Mouse (Mus musculus): ENCODE results near the gene Rab3d. TPM values are rescaled to one million over a fixed set of nuclear protein-coding genes. Genes with fewer than 3 reads are reported as not detected.

The Rab3d gene
- polyA plus RNA-seq, 1 experiment from 2014 or later = 10.8 TPM

GRCm38 (mm10) chr9:21937711-21938175 is 19.8 kb upstream of the Rab3d start:
- no peaks in the 10 kb centered on the region for H3K9me3 ChIP-seq
- H3K9ac ChIP-seq (replicated peaks) = peak overlapping the region; percentile 85
- peak overlapping the region; percentile 88; the same call in 1 of the 2 replicates for H3K27ac ChIP-seq
- ATAC-seq = peak; percentile 9
- H3K4me3 ChIP-seq (replicated peaks) = peak overlapping the region; percentile 78
- peak overlapping the region; percentile 71 for H3K4me2 ChIP-seq (replicated peaks)
- no peaks in the 10 kb centered on the region; the same call in 1 of the 2 replicates for H3K27me3 ChIP-seq
- H3K4me1 ChIP-seq (replicated peaks) = peaks cover 22% of the 10 kb centered on the region
- peaks cover 27% of the 10 kb centered on the region for H3K36me3 ChIP-seq
- 75% methylated on average over 4 of the region's 4 CpGs for WGBS

DNA sequence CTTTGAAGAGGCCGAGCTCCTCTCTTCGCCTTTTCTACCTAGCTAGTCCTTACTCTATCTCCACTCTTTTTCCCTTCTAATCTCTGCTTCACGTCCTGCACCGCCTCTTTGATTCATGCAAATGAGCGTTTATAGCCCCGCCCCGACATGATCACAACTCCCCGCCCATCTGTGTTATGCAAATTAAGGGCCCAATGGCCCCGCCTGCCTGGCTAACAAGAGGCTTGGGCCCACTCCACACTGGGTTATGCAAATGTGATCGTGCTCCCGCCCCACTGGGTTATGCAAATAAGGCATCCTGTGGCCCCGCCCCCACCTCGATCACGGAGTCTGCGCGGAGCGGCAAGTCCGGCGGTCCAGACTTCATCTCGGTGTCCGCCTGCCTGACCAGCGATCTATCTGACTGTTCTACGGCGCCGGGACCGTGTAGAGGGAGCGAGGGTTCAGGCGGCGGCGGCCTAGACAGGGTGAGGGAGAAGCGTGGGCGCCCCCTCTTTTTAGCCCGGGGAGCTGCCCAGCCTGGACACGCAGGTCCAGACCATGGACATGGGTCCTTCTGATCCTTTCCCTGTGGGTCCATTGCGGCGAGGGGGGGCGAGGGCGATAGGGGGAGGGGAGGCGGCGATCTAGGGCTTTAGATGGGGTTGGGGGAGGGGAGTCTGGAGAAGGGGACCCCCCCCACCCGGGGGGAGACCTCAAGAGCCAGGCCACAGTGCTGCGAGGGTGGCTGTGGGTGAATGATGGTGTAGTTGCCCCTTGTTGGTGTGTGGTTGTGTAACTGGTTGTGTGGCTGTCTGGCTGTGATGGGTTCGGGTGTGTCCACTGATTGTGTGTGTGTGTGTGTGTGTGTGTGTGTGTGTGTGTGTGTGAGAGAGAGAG is 18.9 kb upstream of the Rab3d start, which contains the start of gene Plppr2:
Gene Plppr2 (plus strand): TSS at position 342 of the 879 bp plus-strand sequence.
- peaks cover 21% of the 10 kb centered on the region for H3K36me3 ChIP-seq
- peaks cover 22% of the 10 kb centered on the region for H3K4me1 ChIP-seq (replicated peaks)
- H3K9me3 ChIP-seq = no peaks in the 10 kb centered on the region
- H3K4me3 ChIP-seq (replicated peaks) = peak within 1 kb of the TSS; percentile 78
- under 1% methylated on average over 43 of the region's 43 CpGs for WGBS
- peak; percentile 93 for ATAC-seq
- peak within 1 kb of the TSS; percentile 85 for H3K9ac ChIP-seq (replicated peaks)
- peak within 1 kb of the TSS; percentile 71 for H3K4me2 ChIP-seq (replicated peaks)
- no peaks in the 10 kb centered on the region; the same call in 1 of the 2 replicates for H3K27me3 ChIP-seq
- H3K27ac ChIP-seq = peak within 1 kb of the TSS; percentile 88

DNA sequence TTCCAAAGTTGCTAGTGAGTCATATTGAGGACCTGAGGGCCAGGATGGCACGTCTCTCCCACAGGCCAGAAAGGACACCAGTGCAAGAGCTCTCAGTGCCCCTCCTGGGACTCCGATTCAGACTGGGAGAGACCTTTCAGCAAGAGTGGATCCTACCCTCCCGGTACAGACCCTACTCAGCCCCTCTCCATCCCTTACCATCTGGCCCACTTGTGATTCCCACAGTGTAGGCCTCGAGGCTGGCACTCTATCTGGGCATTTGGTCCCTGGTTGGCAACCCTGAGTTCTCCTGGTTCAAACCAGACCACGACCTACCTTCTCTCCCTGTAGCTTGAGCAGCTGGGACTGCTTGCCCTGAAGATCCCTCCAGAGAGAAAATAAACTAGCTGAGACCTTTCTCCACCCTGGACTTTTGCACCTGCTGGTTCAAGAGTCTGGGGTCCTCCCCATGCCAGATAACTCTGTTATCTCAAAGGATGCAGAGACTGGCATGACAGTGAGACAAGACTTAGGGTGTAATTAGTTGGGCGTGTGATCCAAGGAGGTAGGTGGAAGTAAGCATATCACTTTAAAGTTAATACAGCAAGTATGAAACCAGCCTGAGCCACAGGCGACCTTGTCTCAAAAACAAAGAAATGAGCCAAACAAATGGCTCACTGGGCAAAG is 17.6 kb upstream of the Rab3d start:
- Histone ChIP-seq H3K4me1 (replicated peaks) (peaks cover 22% of the 10 kb centered on the region), H3K27me3 (no peaks in the 10 kb centered on the region; the same call in 1 of the 2 replicates), H3K4me2 (replicated peaks) (peak overlapping the region; percentile 71; the same call in 1 of the 2 replicates), H3K4me3 (replicated peaks) (no peak overlapping the region), H3K9me3 (no peaks in the 10 kb centered on the region), H3K36me3 (peaks cover 10% of the 10 kb centered on the region), H3K27ac (no peak overlapping the region), H3K9ac (replicated peaks) (no peak overlapping the region)
- no peak for ATAC-seq
- 89% methylated on average over 7 of the region's 7 CpGs for WGBS

DNA sequence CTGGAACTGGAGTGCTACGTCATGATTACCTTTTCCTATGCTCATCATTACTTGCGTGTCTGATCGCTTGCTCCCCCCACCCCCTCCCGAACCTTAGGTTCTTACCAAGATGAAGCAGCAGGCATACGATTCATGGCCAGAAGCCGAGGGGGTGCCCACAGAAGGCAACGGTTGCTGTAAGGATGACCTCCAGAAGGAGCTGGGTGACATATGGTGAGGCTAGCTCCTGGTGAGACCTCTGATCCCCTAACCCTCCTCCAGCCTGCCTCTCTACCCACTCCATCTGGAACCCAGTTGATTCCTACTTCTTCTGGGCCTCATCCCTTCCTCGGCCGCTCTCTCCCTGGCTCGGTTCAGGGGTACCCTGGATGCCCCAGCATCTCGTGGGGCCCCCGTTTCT is 16.0 kb upstream of the Rab3d start:
- no peaks in the 10 kb centered on the region for H3K9me3 ChIP-seq
- H3K27ac ChIP-seq = no peak overlapping the region
- no peak overlapping the region for H3K9ac ChIP-seq (replicated peaks)
- H3K4me3 ChIP-seq (replicated peaks) = no peak overlapping the region
- H3K4me2 ChIP-seq (replicated peaks) = no peak overlapping the region
- no peak for ATAC-seq
- peaks cover 17% of the 10 kb centered on the region for H3K4me1 ChIP-seq (replicated peaks)
- H3K27me3 ChIP-seq = no peaks in the 10 kb centered on the region; the same call in 1 of the 2 replicates
- no peaks in the 10 kb centered on the region for H3K36me3 ChIP-seq
- WGBS = 87% methylated on average over 12 of the region's 12 CpGs

- Histone ChIP-seq H3K9me3 (no peaks in the 10 kb centered on the region), H3K27me3 (no peaks in the 10 kb centered on the region; the same call in 1 of the 2 replicates), H3K27ac (no peak overlapping the region), H3K36me3 (no peaks in the 10 kb centered on the region), H3K9ac (replicated peaks) (no peak overlapping the region), H3K4me1 (replicated peaks) (peaks cover 8% of the 10 kb centered on the region), H3K4me2 (replicated peaks) (no peak overlapping the region), H3K4me3 (replicated peaks) (no peak overlapping the region)
- ATAC-seq = no peak
- 59% methylated on average over 12 of the region's 12 CpGs for WGBS
Measured at GRCm38 (mm10) chr9:21932445-21933137, 14.6 kb upstream of the Rab3d start.

DNA sequence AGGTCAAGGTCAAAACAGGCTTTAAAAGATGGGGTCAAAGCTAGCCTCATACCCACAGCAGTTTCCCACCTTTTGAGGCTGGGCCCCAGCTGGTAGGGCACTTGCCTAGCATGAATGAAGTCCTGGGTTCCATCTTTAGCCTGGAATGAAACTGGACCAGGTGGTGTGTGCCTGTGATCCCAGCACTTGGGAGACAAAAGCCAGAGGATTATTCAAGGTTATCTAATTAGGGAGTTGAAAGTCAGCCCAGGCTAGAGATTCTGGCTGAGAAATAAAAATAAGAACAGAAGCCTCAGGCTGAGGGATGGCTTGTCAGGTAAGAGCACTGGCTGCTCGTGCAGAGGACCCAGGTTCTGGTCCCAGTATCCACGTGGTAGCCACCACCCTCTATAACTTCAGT is 14.0 kb upstream of the Rab3d start:
- Histone ChIP-seq H3K4me2 (replicated peaks) (no peak overlapping the region), H3K27ac (no peak overlapping the region), H3K36me3 (no peaks in the 10 kb centered on the region), H3K4me3 (replicated peaks) (no peak overlapping the region), H3K4me1 (replicated peaks) (peaks cover 7% of the 10 kb centered on the region; the same call in 1 of the 2 replicates), H3K27me3 (no peaks in the 10 kb centered on the region; the same call in 1 of the 2 replicates), H3K9me3 (no peaks in the 10 kb centered on the region), H3K9ac (replicated peaks) (no peak overlapping the region)
- no peak for ATAC-seq
- WGBS = 64% methylated on average over 2 of the region's 2 CpGs

GRCm38 (mm10) chr9:21929208-21929607 is 11.2 kb upstream of the Rab3d start:
- Histone ChIP-seq H3K9ac (replicated peaks) (no peak overlapping the region), H3K27ac (no peak overlapping the region), H3K4me2 (replicated peaks) (no peak overlapping the region), H3K9me3 (no peaks in the 10 kb centered on the region), H3K36me3 (no peaks in the 10 kb centered on the region), H3K4me3 (replicated peaks) (no peak overlapping the region), H3K27me3 (no peaks in the 10 kb centered on the region; the same call in 1 of the 2 replicates), H3K4me1 (replicated peaks) (peaks cover 18% of the 10 kb centered on the region)
- no peak for ATAC-seq
- 81% methylated on average over 3 of the region's 3 CpGs for WGBS

DNA sequence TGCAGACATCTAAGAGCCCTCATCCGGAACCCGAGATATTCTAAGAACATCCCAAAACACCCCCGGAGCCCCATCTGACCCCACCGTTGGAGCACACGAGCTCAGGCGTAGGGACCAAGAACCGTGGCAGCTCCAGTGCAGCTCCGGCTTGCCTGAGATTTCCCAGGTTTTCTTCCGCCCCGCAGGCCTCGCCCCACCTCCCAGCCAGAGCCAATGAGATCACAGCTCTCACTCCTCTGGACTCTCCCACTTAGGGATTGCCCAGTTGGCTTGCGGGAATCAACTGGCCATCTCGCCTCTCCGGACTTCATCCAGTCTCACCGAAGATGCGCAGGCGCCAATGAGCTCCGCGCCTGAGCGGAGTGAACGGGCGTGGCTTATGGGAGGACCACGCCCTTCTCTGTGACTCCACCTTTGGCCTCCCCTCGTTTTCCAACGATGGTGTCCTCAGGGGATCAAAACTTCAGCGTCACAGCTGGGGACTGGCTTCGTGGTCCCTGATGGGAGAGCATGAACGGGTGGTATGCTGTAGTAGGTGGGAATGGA is 9.3 kb upstream of the Rab3d start, which contains the start of the genes Ccdc159 and Tmem205:
Gene Ccdc159 (plus strand): TSS at position 264 of the 546 bp plus-strand sequence.
Gene Tmem205 (minus strand): TSS at position 349 of the 546 bp plus-strand sequence.
- Histone ChIP-seq H3K9ac (replicated peaks) (peak within 1 kb of the TSS; percentile 68), H3K4me3 (replicated peaks) (peak within 1 kb of the TSS; percentile 58), H3K4me2 (replicated peaks) (peak within 1 kb of the TSS; percentile 66), H3K27me3 (no peaks in the 10 kb centered on the region), H3K4me1 (replicated peaks) (peaks cover 18% of the 10 kb centered on the region), H3K27ac (peak within 1 kb of the TSS; percentile 77), H3K36me3 (no peaks in the 10 kb centered on the region), H3K9me3 (no peaks in the 10 kb centered on the region)
- WGBS = under 1% methylated on average over 28 of the region's 28 CpGs
- ATAC-seq = peak; percentile 99

DNA sequence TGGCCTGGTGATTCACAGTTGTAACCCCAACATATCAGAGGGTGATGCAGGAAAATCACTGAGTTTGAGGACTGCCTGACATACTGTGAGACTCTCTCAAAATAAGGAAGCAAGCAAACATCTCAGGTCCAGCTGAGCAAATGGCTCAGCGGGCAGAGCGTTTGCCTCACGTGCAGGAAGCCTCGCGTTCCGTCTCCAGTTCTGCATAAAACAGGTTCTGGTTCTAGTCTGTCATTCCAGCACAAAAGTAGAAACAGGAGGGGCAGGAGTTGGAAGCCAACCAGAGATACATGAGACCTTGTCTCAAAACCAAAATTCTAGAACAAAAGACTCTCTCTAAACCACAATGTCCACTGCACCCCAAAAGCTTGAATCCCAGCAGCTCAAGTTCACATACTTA is 8.8 kb upstream of the Rab3d start:
- H3K27ac ChIP-seq = peak overlapping the region; percentile 57
- H3K9ac ChIP-seq (replicated peaks) = peak overlapping the region; percentile 68
- H3K4me1 ChIP-seq (replicated peaks) = peaks cover 18% of the 10 kb centered on the region
- H3K4me2 ChIP-seq (replicated peaks) = peak overlapping the region; percentile 66
- no peaks in the 10 kb centered on the region for H3K9me3 ChIP-seq
- no peak for ATAC-seq
- no peaks in the 10 kb centered on the region for H3K27me3 ChIP-seq
- 0 out of 2 replicates have a peak, but pooled peaks cover 1% of the 10 kb centered on the region for H3K36me3 ChIP-seq
- 1% methylated on average over 6 of the region's 6 CpGs for whole genome bisulfite sequencing
- H3K4me3 ChIP-seq (replicated peaks) = peak overlapping the region; percentile 58

- peak overlapping the region; percentile 58 for H3K4me3 ChIP-seq (replicated peaks)
- peaks cover 18% of the 10 kb centered on the region for H3K4me1 ChIP-seq (replicated peaks)
- no peaks in the 10 kb centered on the region for H3K27me3 ChIP-seq
- H3K27ac ChIP-seq = no peak overlapping the region
- no peaks in the 10 kb centered on the region for H3K9me3 ChIP-seq
- H3K4me2 ChIP-seq (replicated peaks) = peak overlapping the region; percentile 66
- 81% methylated on average over 6 of the region's 6 CpGs for WGBS
- H3K36me3 ChIP-seq = 0 out of 2 replicates have a peak, but pooled peaks cover 4% of the 10 kb centered on the region
- H3K9ac ChIP-seq (replicated peaks) = peak overlapping the region; percentile 68
- no peak for ATAC-seq
Measured at GRCm38 (mm10) chr9:21926155-21926554, 8.2 kb upstream of the Rab3d start.

DNA sequence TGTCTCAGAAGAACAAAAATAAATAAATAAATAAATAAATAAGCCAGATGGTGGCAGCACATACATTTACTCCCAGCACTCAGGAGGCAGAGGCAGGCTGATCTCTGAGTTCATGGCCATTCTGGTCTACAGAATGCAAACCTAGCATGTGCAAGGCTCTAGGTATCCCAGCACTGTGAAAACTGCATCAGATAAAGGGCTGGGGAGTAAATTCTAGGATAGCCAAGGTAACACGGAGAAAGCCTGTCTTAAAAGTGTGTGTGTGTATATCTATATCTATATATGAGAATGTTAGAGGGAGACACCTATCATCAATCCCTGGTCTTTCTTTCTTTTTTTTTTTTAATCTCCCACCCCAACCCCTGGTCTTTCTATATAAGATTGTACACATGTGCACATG is 7.5 kb upstream of the Rab3d start:
- WGBS = 97% methylated on average over 1 of the region's 1 CpGs
- no peak overlapping the region for H3K9ac ChIP-seq (replicated peaks)
- no peaks in the 10 kb centered on the region for H3K27me3 ChIP-seq
- ATAC-seq = no peak
- no peak overlapping the region for H3K4me2 ChIP-seq (replicated peaks)
- no peak overlapping the region for H3K4me3 ChIP-seq (replicated peaks)
- no peak overlapping the region for H3K27ac ChIP-seq
- peaks cover 18% of the 10 kb centered on the region for H3K4me1 ChIP-seq (replicated peaks)
- 0 out of 2 replicates have a peak, but pooled peaks cover 4% of the 10 kb centered on the region for H3K36me3 ChIP-seq
- no peaks in the 10 kb centered on the region for H3K9me3 ChIP-seq
